Mouse (Mus musculus) cerebellum, adult 2 months (tissue): ENCODE results near the gene Nanog.
A peak's percentile ranks its signal among the peaks of the same experiment; 100 is the strongest.

Experiments
- CTCF ChIP-seq: fragments of 200-500 bp; IDR thresholded peaks from 2 replicates; pipeline ENCODE4 v1.5.1; 2011; ENCODE audit warnings: low read depth, mild to moderate bottlenecking, control low read depth, low read length, moderate library complexity, borderline replicate concordance; ENCODE audit not compliant: insufficient read depth
- POLR2A ChIP-seq: fragments of 200-500 bp; IDR thresholded peaks from 2 replicates; pipeline ENCODE4 v1.6.1; 2011; ENCODE audit warnings: low read length, control low read depth, borderline replicate concordance; ENCODE audit not compliant: insufficient read depth

- TF ChIP-seq CTCF: peak; percentile 72; the same call in 1 of the 2 replicates
- TF ChIP-seq POLR2A: no peak
Measured at GRCm38 (mm10) chr6:122719942-122720341, 12.7 kb downstream of the Nanog start.
